Mouse (Mus musculus): ENCODE measurements around the gene Abcb4.
"Not testable (repeated sequence)": the region's sequence is repeated elsewhere in the genome, so short reads cannot be mapped to it uniquely, and the experiment has no call there.

Gene Abcb4

DNA sequence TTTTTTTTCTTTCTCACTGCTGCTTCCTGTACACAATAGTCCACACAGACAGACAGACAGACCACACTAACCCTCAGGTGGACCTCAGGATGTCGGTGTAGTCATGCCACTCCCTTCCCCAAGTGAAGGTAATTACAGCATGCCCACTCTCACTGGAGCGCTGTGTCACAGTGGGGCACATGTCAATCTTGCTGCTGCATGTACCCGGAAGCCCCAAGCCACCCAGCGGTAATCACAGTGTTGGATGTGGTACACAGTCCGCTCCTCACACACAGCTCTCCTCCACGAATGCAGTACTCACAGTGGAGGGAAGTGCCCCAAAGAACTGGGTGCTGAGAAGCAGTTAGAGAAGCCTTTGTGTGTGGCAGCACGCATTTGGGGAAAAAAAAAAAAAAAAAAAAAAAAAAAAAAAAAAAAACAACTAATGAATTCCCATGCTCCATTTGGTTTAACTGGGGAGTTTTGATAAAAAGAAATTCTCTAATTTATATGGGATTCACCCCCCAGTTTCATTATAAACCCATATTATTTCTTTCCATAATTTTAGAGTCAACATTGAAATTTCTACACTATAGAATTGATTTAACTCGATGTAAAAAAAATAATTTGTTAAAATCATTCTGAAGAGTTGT is 18.2 kb downstream of the Abcb4 start:
- DNase-seq (ENCODE audit: low spot score): no peak

DNA sequence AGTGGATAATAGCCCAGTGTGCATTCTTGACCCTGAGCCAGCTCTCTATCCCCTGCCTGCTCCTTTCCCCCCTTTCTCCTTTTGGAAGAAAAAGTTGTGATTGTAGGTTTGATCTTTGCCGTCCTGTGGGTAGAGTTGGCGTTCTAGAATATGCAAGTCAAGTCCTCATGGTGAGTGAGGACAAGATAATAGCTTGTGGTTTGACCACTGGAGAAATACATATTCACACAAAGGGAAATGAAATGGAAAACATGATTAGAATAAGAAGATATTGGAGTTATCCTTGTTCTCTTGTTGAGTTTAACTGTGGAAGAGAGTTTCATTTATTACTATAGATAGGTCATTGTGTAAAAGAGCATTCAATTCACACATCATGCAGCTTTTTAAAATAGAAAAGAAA is 22.9 kb downstream of the Abcb4 start:
- no peak for DNase-seq (ENCODE audit: low spot score)

DNA sequence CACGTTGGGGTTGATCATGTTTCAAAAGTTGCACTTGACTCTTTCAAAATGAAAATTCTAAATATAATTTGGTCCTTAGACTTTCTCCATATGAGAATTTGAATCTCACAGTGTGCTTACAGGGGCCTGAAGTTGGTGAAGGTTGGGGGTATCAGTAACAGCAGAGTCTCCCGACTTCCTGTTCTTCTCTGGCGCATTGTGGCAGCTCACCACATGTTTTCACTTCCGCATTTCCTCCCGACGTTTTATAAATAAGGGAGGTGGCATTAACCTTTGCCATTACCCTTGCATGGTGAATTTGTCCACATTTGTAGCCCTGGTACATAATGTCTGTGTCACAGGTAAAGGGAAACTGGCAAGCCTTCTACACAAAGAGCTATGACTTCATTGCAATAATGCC is 23.6 kb downstream of the Abcb4 start:
- no peak for DNase-seq (ENCODE audit: low spot score)

DNA sequence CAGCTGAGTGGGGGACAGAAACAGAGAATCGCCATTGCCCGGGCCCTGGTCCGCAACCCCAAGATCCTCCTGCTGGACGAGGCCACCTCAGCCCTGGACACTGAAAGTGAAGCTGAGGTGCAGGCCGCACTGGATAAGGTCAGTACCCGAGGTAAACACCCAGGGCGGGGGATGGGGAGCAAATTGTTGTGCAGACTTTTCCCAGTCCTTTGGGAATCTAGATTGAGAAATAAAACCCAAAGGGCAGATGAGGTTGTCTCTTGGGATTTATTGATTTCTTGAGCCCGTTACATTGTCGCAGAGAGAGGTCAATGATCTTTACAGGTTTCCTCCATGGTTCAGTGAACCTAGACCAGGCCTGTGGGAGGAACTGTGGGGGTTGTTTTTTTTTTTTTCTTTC is 34.9 kb downstream of the Abcb4 start:
- DNase-seq (ENCODE audit: low spot score): no peak

DNA sequence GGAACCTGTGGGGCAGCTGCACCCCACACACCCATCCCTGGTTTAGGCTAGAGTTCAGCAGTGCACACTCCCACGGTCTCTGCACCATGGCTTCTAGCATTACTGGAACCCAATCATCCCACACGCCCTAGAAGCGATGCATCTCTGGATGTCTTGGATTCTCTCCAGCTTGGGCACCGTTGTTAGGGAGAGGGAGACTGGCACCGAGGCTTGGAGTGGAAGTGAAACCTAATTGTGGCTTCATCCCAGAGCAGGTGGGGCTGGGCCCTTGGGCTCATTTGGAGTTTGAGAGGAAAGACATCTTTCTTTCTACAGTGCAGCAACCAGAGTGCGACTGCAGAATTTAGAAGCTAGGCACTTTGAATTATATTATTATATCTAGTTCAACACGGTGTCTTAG is 44.4 kb downstream of the Abcb4 start:
- DNase-seq (ENCODE audit: low spot score): no peak

DNA sequence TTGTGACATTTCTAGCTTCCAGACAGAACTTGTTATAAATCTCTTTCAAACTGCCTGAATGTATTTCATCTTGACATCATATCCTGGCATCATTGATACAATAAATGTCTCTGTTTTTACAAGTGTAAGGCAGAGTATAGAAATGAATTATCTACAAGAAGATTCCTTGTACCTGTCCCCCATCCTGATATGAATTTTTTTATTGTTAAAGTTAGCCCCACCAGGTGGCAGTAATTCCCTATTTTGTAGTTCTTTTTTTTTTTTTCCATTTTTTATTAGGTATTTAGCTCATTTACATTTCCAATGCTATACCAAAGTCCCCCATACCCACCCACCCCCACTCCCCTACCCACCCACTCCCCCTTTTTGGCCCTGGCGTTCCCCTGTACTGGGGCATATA is 47.7 kb downstream of the Abcb4 start:
- DNase-seq (ENCODE audit: low spot score): not testable (repeated sequence)

DNA sequence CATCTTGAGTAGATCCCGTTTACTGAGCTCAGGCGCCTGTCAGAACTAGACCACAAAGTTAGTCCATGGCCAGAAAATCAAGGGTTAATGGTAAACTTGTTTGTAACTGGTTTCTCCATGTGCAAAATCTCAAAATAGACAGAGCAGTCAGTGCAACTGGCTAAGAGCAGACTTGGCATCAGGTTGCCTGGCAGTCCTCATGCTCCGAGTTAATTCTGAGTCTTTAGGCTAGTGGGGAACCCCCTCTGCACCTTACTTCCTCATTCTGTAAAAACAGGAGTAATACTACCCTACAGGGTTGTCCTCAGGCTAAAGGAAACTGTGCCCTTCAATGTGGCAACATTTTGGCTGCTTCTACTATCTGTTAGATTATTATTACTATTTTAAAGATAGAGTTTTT is 50.3 kb downstream of the Abcb4 start:
- DNase-seq (ENCODE audit: low spot score): no peak

DNA sequence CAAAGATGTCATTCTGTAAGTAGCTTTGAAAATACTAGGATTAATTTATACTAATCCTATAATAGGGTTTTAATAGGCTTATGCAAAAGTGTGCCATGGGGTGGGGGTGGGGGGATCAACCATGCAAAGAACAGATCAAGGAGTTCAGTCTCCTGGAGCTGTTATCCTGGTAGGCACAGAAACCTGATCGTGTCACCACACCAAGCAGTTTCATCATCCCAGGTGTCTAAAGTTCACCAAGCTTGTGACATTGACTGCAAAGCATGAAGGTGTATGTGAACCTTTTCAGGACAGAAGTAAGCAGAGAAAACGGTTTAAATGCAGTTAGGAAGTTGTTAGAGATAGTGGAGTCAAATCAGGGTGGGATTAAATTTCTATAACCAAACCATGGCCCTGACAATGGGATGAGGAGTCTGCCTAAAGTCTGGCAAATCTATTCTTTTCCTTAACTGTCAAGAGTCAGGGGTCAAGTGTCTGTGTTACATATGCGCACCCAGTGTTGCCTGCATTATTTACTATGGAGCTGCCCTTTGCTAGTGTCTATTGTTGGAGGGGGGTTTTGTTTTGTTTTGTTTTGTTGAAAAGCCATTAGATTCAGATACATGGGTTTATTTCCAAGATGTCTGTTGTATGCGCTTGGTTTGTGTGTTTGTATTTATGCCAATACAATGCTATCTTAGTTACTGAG is 54.0 kb downstream of the Abcb4 start:
- DNase-seq (ENCODE audit: low spot score): no peak

DNA sequence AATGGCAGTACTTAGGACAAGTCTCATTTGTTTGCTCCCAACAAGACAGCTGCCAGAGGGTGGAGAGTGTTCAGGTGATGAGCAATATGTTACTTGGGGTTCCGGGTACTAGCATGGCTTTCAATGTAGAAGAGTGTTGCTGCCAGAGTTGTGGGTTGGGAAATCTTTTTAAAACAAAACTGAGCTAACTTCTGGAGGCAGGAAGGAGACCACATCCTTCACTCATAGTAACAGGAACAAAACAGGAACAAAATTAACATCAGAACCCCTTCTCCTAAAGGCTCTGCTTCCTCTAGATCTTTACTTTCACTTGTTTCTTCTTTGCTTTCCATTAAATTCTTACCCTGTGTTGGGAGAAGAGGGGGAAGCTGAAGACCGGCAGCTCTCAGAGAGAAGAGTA is 60.1 kb downstream of the Abcb4 start:
- no peak for DNase-seq (ENCODE audit: low spot score)

DNA sequence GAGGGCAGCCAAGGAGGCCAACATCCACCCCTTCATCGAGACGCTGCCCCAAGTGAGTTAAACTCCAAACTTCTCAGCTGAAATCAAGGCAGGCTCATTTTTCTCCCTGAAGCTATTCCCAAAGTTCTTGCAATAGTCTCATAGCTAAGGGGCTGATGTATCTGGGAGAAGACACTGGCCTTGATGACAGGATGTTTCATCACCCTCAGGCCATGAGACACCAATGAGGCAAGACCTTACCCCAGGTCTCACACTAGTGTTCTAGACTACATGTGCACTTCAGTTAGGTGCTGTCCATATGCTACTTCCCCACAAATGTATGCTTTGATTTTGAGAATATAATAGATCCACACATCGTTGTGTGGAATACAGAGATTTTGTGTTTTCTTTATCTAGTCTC is 62.0 kb downstream of the Abcb4 start:
- DNase-seq (ENCODE audit: low spot score): no peak

DNA sequence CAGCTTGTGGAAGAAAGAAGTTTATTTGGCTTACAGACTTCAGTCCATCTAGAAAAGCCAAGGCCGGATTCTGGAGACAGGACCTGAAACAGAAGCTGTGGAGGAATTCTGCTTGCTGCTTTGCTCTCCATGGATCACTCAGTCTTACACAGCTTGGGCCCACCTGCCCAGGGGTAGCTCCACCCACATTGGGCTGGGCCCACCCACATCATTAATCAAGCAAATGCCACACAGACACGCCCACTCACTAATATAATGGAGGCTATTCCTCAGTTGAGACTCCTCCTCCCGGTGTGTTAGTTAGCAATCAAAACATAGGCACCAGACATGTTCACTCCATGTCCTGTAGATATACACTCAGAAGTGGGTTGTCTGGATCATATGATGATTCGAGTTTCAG is 67.0 kb downstream of the Abcb4 start:
- no peak for DNase-seq (ENCODE audit: low spot score)

DNA sequence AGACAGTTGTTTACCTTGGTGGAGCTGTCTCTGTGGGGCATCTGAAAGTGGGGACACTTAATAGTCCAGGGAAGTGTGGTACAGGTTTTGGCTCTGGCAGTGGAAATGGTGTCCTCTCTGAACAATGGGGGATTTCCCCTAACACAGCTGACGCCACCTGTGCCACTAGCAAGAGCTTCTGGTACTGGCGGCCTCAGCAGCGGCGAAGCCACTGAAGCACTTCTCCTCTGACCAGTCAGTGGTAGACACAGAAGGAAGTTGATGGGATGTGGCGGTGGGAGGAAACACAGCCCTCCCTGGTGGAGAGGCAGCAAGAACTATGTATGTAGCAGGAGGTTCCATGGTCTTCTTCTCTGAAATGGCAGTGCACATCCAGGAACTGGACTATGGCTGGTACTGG is 71.0 kb downstream of the Abcb4 start:
- no peak for DNase-seq (ENCODE audit: low spot score)

DNA sequence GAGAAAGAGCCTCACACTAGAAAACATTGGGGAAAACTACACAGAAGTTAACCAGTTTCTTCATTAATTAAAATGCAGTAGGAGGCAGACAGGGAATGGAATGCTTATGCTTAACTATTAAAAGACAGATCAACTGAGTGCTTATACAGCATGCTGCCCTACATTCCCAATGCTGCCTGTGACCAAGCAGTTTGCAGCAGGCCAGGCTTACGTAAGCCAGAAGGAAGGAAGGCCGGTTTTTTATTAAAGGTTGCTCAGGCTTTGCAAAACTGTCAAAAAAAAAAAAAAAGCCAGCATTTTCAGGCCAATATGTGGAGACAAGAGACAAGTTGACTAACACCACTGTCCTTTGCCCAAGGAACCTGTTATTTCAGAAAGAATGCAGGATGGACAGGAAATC is 77.2 kb downstream of the Abcb4 start:
- DNase-seq (ENCODE audit: low spot score): no peak

DNA sequence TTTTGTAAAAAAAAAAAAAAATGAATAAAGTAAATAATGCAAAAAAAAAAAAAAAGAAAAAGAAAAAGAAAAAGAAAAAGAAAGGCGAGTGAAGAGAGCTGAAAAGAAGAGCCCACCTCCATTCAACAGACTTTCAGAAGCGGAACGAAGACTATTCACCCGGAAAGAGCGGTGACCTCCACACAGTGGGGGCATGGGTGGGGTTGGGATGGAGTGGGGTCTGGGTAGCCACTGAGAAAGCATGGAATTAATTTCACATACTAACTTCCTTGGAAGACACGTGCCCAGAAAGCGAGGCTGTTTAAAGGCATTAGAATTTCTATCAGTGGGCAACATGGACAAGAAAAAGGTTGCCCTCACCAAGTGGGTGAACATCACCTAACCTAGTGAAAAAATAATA is 78.8 kb downstream of the Abcb4 start:
- no peak for DNase-seq (ENCODE audit: low spot score)

DNA sequence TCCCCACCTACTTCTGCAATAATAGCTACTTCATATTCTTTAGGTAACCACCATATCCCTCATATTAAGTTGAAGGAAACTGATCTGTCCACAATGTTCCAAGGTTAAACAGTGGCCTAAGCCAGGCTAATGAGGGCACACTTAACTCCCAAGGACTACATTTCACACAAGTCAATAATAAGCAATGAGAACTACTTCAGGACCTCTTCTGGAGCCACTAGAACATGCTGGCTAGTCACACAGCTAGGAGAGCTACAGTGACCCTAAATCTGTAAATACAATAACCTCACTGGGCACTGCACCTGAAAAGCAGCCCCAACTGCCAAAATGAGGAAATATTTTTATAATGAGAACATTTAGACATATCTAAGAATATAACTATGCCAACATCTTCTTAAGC is 81.2 kb downstream of the Abcb4 start:
- DNase-seq (ENCODE audit: low spot score): no peak

DNA sequence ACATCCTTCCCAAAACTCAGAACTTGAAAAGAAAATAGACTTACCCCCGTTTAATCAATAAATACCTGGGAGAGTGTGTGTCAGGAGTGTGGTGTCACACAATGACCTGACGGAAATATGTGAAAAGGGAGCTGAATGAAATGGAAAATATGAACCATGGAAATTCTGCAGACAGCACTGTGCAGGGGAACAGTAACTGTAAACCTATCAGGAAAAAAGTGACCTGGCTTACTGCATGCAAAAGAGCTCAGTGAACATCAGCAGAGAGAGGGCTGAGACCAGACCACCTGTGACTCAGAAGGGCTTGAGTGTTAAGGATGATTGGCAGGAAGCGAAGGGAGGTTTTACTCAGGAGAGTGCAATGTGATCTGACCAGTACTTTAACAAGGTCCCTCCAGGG is 92.0 kb downstream of the Abcb4 start:
- no peak for DNase-seq (ENCODE audit: low spot score)

DNA sequence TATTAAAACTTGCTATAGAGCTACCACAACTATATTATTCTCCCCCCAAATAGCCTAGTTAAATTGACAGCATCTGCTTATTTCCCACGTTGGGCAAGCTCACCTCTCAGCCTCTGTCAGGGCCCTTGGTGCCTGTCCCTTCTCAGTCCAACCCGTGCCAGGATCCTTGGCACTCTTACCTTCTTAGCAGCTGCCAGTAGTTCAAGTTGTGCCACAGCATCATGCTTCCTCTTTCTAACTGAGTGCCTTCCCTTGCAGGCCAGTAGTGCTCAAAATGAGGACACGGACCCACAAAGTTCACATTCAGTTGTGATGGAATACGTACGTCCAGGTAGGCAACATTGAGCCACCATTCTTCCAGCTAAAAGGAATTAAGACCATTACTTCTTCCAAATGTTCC is 94.4 kb downstream of the Abcb4 start:
- no peak for DNase-seq (ENCODE audit: low spot score)

DNA sequence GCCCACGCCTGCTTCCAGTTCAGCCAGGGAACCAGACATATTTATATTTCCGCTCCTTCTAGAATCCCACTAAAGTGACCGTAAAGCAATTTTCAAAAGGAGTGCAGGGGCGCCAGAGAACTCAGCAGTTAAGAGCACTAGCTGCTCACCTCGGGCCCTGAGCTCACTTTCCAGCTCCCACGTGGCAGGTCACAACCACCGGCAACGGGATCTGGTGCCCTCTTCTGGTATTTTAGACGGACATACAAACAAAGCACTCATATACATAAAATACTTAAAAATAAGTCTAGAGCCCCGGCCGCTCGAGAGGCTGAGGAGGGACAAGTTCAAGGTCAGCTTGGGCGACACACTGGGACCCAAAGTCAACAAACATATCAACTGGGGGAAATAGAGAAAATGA is 97.0 kb downstream of the Abcb4 start:
- DNase-seq (ENCODE audit: low spot score): no peak

DNA sequence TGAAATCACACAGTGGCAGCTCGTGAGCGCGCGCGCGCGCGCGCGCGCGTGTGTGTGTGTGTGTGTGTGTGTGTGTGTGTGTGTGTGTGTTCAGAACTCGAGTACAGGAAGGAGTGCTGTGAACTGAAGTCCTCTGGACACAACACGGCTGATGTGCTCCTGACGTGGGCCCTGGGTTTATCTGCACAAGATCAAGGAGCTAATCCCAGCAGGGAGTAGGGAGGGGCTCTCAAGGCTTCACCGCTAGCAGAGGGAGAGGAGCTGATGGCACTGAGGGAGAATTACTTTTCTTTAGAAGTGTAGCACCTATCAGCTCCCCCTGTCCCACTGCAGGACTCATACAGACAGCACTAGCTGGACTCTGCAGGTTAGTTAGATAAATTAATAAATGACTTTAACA is 98.1 kb downstream of the Abcb4 start:
- no peak for DNase-seq (ENCODE audit: low spot score)

DNA sequence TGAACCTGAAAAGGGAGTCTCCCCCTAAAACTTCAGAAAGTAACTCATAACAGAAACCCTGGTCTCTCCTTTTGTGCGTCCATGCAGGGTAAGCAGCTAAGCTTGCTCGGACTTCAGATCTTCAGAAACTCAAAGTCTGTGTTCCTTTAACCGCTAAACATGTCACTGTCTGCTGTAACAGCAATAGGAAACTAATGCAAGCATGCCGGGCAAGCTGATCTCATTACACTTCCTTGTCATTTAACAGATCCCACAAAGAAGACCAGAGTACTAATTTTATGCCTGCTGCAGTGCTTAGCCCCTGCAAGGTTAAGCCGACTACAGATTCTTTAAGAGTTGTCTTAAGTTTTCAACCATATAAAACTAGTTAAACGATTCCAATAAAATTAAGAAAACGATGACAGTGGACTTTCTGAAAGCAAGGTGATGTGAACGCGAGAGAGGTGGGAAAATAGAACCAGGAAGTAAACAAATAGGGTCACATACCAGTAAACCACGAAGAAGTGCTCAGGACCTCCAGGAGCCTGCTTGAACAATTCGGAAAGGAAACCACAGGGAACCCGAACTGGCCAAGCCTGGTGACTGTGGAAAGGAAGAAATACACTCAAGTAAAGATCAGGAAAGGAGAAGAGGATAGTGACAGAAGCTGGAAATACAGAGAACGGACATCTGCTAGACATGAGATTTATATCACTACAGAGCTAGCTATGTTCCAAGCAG is 102.6 kb downstream of the Abcb4 start:
- DNase-seq (ENCODE audit: low spot score): no peak

DNA sequence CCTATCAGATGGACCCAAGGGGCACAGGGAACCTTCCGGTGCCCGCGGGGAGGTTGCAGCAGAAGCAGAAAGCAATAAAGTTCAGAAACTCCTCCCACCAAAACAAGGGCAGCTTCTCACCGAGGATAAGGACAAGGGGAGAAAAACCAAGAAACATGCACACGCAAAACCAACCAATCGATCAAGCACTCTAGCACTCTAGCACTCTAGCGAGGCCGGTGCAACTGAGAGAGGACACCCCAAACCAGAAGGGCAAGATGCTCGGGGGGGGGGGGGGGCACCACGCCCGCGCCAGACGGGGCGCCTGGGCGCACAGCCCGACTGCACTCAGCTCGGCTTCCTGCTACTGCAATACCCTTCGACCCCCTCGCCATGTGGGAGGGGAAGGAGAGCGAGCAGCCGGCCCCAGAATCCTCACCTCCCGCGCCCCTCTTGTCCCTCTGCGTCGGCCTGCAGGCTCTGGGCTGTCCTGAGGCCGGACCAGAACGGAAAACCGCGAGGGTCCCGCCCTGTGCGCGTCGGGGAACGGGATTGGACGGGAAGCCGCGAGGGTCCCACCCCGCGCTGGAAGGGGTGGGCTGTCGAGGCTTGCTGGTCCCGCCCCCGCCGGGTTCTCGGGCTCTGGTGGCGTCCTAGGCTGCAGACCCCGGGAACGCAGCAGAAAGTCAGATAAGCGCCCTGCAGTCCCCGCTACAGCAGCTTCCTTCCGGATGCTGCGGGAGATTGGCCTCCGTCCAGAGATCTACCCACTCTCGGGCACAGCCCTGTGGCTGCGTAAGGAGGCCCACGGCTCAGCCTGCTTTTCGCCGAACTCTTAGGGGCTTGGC is 103.4 kb downstream of the Abcb4 start, which contains the start of gene Crot:
Gene Crot, minus strand, starts transcription at position 639 of the 827 bp plus-strand sequence.
- DNase-seq (ENCODE audit: low spot score): peak; percentile 85

DNA sequence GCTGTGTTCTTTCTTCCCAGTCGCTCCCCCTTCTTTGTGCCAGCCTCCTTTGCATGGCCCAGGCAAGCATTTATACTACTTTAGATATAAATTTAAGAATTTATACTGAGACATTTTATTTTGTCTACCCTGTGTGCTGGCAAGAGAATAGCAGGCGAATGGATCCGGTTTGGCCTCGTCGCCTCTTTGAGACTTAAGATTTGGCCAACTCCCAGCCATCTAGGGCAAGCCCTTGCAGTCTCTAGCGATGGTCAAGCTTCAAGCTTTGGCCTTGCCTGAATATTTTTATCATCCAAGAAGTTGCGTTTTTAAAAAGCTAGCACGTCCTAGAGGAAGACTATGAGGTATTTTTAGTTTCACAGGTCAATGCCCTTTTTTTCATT is 104.0 kb downstream of the Abcb4 start:
- DNase-seq (ENCODE audit: low spot score): no peak

DNA sequence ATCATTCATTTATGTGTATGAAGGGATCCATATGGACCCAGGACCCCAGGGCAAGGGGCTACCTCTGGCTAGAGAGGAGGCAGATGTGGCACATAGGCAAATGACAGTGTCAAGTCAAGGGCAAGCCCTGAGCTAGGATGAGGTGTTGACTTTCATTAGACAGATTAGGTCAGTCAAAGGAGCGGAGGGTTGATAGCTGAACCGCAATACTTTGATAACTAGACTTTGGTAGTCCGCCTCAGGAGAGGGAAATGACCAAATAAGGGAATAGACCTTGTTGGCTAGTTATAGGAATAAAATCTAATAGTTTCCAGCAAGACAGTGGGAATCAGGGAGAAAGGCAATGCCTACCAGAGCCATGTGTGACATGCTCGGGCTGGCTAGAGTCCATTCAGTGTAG is 105.6 kb downstream of the Abcb4 start:
- DNase-seq (ENCODE audit: low spot score): no peak
